Mouse (Mus musculus) cerebellum, adult 11-12 months (tissue): ENCODE results near the gene Dhx57.
"Not testable (repeated sequence)": the region's sequence is repeated elsewhere in the genome, so short reads cannot be mapped to it uniquely, and the experiment has no call there.

Experiments
- DNase-seq: peaks from one replicate; pipeline ENCODE4 v3.0.0; 2022

The Dhx57 gene

GRCm38 (mm10) chr17:80252757-80253525 lies 37.3 kb downstream of the Dhx57 start:
- no peak for DNase-seq

DNA sequence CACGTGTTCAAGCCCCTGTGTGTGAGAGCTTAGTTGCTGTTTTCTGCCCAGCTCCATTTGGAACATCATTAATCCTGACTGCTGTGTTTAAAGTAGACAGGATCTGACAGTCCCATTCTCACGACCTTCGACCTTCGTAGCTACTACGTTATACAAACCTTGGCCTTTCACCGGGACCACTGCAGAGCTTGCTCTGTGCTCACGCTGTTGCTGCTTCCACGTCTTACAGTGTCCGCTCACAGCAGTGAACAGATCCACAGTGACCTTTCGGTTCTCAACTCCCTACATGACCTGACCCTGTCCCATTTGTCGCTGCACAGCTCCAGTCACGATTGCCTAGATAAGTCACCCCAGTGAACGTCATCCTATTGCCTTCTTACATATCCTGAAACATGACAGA lies 47.2 kb downstream of the Dhx57 start:
- DNase-seq: no peak

- no peak for DNase-seq
Measured at GRCm38 (mm10) chr17:80241594-80241993, 48.7 kb downstream of the Dhx57 start.

- DNase-seq: no peak
Measured at GRCm38 (mm10) chr17:80237475-80237874, 52.8 kb downstream of the Dhx57 start.

- no peak for DNase-seq
Measured at GRCm38 (mm10) chr17:80236805-80237204, 53.5 kb downstream of the Dhx57 start.

DNA sequence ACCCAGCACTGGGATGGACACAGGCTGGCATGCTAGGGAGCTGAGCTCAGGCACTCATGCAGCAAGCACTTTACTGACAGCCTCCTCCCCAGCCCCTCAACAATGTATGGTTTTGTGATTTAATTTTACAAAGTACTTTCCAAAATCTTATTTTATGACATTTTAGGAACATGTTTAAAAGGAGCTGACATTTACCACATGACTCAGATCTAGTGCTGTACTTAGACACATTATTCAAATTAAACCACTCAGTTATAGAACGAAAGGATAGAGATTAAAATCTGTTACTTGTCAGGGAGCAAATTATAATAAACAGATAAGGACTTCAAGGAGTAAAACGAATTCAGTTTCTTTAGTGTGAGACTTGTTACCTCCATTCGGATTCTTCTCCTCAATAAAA lies 54.8 kb downstream of the Dhx57 start:
- DNase-seq: no peak

DNA sequence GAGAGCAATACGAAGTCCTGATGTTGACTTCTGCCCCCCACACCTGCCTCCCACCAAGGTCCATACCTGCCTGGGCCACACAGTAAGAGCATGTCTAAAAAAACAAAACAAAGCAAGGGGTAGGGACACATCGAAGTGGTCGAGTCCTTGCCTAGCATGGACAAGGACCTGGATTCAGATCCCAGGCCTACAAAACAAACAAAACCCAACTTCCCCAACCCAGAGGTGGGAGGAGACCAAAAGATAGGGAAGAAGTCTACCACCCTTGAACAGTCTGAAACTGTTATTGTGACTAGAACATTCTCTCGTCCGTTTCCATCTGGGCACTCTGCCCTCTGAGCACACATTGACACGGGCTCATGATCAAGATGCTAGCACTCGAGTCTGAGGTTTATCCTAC lies 55.9 kb downstream of the Dhx57 start:
- DNase-seq: no peak

DNA sequence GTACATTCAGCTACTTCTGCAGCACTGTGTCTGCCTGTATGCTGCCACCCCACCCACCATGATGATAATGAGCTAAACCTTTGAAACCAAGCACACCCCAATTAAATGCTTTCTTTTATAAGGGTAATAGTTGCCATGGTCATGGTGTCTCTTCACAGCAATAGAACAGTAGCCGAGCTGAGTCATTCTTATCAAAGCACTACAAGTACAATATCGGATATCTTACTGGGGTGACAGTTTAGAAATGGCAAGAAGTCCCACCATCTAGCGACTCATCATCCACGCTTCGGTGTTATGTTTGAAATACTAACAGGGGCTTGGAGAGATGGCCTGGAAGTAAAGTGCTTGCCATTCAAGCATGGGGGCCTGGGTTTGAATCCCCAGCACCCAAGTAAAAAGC lies 56.4 kb downstream of the Dhx57 start:
- no peak for DNase-seq

GRCm38 (mm10) chr17:80229396-80229795 lies 60.9 kb downstream of the Dhx57 start:
- no peak for DNase-seq

DNA sequence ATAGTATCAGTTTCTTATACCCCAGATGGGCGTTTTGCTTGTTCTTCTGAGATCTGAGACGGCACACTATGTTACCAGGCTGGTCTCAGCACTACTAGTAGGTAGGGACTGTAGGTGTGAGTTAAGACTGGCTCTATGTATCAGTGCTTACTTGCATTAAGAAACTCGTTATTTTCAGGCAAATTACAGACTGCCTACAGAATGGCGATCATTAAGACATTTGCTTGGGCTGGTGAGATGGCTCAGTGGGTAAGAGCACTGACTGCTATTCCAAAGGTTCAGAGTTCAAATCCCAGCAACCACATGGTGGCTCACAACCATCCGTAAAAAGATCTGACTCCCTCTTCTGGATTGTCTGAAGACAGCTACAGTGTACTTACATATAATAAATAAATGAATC lies 65.1 kb downstream of the Dhx57 start:
- DNase-seq: not testable (repeated sequence)

GRCm38 (mm10) chr17:80224326-80225116 lies 65.8 kb downstream of the Dhx57 start, which contains the start of gene Gemin6:
Gene Gemin6, plus strand, starts transcription at chr17:80224441.
- DNase-seq: peak; percentile 84

DNA sequence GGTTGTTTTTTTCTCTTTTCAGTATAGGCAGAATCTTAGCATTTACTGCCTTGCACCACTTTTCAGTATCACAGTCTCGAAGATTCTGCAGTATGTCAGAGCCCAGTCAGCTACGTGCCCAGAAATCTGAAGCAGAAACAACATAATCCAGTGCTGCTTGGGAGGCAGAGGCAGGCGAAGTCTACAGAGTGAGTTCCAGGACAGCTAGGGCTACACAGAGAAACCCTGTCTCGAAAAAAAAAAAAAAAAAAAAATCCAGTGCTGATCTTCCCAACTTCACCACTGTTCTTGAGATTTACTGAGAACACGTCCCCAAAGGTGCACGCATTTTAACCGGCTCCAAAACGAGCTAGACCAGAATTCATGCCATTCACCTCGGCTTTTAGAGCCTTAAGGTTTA lies 66.4 kb downstream of the Dhx57 start:
- no peak for DNase-seq

GRCm38 (mm10) chr17:80221890-80222628 lies 68.2 kb downstream of the Dhx57 start:
- DNase-seq: no peak

- DNase-seq: no peak
Measured at GRCm38 (mm10) chr17:80221202-80221601, 69.1 kb downstream of the Dhx57 start.

DNA sequence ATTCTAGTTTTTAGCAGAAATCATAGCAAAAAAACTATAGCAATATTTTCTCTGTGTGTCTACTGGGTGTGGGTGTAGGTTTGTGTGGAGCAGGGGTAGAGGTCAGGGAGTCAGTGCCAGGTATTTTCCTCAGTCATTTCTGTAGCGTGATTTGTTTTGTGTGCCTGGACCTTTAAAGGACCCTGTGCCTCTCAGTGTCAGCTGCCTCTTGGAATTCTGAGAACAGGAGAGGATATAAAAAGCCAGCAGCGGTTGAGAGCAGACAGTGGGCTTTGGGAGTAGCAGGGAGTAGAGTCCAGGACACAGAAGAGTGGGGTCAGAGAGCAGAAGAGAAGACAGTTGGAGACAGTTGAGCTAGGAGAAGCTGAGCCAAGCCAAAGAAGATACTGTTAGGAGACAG lies 70.1 kb downstream of the Dhx57 start:
- no peak for DNase-seq

DNA sequence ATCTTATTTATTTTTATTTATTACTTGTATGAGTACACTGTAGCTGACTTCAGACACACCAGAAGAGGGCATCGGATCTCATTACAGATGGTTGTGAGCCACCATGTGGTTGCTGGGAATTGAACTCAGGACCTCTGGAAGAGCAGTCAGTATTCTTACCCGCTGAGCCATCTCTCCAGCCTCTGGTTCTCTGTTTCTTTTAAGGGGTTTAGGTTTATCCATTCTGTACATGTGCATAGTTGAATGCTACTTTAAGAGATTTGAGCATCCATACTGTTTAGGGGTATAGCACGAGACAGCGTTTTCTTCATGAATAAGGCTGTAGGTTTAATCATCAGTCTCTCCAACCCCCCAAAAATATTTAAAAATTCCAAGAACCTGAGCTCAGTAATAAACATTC lies 76.3 kb downstream of the Dhx57 start:
- not testable (repeated sequence) for DNase-seq

DNA sequence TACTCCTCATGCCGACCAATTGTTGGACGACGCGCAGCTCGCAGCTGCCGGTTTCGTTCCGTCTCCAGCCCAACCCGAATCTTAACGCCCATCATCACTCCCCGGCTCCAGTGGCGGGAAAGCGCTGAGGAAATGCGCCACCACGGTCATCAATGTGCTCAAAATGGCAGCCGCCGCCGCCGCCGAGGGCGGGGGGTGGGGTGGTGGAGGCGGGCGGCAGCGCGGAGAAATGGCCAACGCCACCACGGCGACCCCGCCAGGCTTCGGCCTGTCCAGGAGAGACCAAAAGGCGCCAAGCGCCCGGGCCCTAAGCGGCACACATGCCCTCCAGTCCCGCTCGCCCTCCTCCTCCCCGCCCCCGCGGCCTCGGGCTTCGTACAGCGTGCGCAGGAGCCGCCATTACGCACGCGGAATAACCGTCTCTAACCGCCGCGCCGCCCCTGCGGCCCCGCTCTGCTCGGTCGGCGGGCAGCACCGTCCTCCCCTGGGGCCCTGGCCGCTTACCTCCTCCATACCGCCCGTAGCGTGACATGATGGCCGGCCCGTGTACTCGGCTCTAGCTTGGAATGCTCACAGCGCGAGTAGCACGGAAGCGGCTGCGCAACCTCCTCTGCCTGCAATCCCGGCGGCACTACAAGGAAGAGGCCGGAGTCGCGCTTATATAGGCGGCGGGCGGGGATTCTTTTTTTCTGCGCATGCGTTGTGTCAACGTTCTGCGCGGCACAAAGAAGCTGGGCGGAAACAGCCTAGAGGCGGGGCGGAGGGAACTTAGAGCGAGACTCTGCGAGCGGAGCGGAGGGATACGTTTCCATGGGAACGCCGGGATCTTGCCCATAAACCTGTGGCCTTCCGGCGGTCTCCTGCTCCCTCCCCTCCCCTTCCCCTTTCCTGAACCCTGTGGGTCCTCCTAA lies 83.3 kb downstream of the Dhx57 start, which contains the start of the genes Srsf7 and Ttc39d:
Srsf7 (minus strand) TSS at position 637 of the 911 bp plus-strand sequence.
Ttc39d (plus strand) TSS at position 790 of the 911 bp plus-strand sequence.
- peak; percentile 98 for DNase-seq

GRCm38 (mm10) chr17:80206301-80206670 lies 84.0 kb downstream of the Dhx57 start:
- peak; percentile 70 for DNase-seq

- DNase-seq: no peak
Measured at GRCm38 (mm10) chr17:80205657-80206056, 84.6 kb downstream of the Dhx57 start.

- DNase-seq: no peak
Measured at GRCm38 (mm10) chr17:80199160-80199778, 91.0 kb downstream of the Dhx57 start.

GRCm38 (mm10) chr17:80193075-80193474 lies 97.2 kb downstream of the Dhx57 start:
- no peak for DNase-seq
